Mouse (Mus musculus): Measurements from ENCODE around the gene Lrch3.
"Not testable (repeated sequence)": the region's sequence is repeated elsewhere in the genome, so short reads cannot be mapped to it uniquely, and the experiment has no call there.

The Lrch3 gene

DNA sequence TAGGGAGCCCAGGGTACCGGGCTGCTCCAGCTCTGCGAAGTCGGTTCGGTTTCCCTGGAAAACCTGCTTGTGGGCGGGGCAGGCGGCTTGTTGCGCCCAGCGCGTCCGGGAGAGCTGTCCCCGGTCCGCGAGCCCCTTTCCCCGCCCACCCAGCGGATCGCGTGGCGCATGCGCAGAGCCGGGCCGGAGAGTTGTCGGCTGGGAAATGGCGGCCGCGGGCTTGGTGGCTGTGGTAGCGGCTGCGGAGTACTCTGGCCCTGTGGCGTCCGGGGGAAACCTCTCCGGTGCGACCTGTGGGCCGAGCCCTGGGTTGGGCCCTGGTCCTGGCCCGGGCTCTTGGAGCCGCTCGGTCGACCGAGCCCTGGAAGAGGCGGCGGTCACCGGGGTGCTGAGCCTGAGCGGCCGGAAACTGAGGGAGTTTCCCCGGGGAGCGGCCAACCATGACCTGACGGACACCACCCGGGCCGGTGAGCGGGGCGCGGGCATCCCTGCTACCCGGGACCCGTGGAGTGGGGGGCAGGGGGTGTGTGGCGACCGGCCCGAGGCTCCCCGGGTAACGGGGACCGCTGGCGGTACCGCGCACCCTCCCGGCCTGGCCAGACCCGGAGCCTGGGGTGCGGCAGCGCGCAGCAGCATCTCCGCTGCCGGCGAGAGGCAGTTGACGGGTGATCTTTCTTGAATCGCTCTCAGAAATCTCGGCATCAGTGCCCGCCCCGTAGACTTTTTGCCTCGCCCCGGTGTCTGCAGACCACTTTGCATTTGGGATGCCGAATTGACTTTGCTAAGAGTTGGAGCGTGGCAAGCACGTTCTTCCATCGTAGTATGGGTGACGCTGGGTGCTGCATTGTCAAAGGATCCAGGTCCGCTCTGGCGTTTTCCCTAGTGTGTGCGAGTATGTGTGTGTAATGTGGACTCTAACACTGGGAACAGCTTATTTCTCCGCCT is at the start of gene Lrch3:
Gene Lrch3 (plus strand): TSS at position 164 of the 945 bp plus-strand sequence.
- peak; percentile 91 for DNase-seq (ENCODE audit: low spot score)

DNA sequence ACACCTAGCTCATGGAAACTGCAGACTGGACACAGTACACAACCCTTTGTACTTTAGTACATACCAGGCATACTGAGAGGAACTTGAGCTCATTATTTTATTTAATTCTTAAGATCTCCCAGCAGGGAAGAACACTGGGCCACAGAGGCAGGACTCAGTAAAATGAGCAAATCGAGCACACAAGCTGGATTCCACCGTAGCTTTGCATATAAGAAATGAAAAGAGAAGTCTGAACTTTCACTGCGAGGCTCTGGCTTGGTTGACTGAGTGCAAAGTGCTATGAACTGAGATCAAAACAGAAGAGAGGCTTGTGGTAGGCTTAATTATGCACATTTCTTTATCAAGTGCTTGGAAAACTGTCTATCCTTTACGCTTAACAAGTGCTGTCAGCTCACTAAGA is 48.5 kb upstream of the Lrch3 start:
- no peak for DNase-seq (ENCODE audit: low spot score)

GRCm38 (mm10) chr16:32866713-32867112 is 47.2 kb upstream of the Lrch3 start:
- no peak for DNase-seq (ENCODE audit: low spot score)

- DNase-seq (ENCODE audit: low spot score), result peak; percentile 91
These were observed 45.9 kb upstream of the Lrch3 start for GRCm38 (mm10) chr16:32867919-32868552.

- no peak for DNase-seq (ENCODE audit: low spot score)
These were observed 43.7 kb upstream of the Lrch3 start for GRCm38 (mm10) chr16:32870231-32870630.

DNA sequence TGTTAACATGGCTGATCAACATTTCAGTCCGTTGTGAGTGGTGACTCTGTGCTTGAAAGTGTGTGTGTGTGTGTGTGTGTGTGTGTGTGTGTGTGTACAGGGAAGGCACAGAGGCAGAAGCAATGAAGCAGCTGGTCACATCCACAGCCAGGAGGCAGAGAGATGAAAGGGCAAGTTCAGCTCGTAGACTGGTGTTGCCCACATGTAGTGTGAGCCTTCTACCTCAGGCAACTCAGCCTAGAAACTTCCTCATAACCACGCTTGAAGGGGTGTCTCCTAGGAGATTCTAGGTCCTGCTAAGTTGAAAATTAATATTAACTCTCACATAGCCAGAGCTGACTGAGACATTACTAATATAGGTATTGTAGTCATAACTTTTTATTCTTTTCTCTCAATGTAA is 40.5 kb upstream of the Lrch3 start:
- no peak for DNase-seq (ENCODE audit: low spot score)

- DNase-seq (ENCODE audit: low spot score), result not testable (repeated sequence)
These were observed 38.6 kb upstream of the Lrch3 start for GRCm38 (mm10) chr16:32875281-32875680.

DNA sequence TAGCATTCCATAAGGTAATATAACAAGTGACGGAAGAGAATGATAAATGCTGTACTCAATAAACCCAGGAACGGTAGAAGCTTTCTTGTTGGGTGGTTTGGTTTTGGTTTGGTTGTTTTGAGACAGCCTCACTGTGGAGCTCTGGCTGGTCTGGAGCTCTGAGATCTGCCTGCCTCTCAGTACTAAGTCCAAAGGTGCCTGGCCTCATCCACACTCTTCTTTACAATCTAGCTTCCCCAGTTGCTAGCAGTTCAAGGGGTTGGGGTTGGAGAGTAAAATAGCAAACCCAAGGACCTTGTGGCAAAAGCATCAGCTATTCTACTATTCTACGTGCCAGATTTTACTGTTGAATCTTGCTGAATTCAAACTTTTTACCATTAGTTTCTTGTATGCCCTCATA is 38.1 kb upstream of the Lrch3 start:
- DNase-seq (ENCODE audit: low spot score), result no peak

DNA sequence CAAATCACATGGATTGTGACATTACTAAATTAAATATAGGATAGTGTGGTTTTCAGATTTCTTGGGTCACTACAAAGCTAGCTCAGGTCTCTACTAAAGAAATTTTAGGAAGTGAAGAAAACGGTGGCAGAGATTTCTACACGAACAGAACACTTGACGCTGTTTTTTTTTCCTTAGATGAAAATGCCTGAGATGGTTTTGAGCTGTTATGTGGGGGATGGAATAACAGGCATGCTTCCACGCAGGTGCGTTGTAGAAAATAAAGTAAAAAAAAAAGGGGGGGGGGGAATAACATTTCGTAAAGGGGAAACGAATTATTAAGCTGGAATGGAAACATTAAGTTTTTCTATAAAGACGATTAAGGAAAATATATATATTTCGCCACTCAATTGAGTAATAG is 37.1 kb upstream of the Lrch3 start:
- DNase-seq (ENCODE audit: low spot score), result no peak

DNA sequence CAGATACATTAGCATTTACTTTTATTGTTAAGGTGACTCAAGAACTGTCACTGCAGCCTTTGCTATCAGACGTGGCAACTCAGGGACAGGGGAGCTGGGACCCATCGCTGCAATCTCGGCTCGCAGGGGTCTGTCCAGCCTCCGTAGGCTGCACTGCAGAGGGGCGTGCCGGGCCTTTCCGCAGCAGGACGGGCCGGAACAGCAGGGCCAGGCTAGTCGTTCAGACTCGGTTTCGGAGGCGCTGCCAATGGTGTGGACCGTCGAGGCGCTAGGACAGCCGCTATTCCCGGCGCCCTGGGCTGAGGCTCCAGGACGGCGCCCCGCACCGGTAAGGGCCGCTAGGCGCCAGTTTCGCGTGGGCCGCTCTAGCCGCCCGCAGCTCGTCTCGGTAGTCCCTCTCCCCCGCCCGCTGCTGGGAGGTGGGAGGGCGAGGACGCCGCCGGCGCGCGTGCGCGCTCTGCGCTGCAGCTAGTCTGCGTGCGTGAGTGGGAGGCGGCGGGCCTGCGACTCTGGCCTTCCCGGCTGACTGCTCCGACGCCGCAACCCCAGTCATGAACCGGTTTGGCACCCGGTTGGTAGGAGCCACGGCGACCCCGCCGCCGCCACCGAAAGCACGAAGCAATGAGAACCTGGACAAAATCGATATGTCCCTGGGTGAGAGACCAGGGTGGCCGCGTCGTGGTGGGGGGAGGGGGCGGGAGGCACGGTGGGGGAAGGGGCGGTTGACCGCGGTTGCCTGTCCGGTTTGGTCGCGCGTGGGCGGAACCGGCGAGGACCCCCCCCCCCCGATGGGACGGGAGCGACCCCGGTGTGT is 36.4 kb upstream of the Lrch3 start, which contains the start of the genes Fyttd1 and Rubcn:
Gene Fyttd1 (plus strand): TSS at position 158 of the 814 bp plus-strand sequence.
Gene Rubcn (minus strand): TSS at position 424 of the 814 bp plus-strand sequence.
- peak; percentile 94 for DNase-seq (ENCODE audit: low spot score)

GRCm38 (mm10) chr16:32878157-32878598 is 35.7 kb upstream of the Lrch3 start:
- DNase-seq (ENCODE audit: low spot score), result no peak

GRCm38 (mm10) chr16:32878972-32879926 is 34.7 kb upstream of the Lrch3 start:
- DNase-seq (ENCODE audit: low spot score), result no peak

- DNase-seq (ENCODE audit: low spot score), result no peak
These were observed 32.4 kb upstream of the Lrch3 start for GRCm38 (mm10) chr16:32881538-32881937.

DNA sequence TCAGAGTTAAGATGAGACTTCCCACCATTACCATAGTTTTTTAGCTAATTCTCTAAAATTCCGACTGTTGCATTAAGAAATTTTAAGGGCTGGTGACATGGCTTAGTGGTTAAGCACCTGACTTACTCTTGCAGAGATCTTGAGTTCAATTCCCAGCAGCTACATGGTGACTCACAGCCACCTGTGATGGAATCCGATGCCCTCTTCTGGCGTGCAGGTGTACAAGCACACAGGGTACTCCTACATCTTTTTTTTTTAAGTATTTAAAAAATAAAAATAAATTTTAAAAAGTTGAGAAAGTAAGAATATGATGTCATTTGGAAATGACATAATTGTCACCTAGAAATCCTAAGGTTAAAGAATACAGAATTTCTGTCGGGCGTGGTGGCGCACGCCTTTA is 25.9 kb upstream of the Lrch3 start:
- DNase-seq (ENCODE audit: low spot score), result no peak

- no peak for DNase-seq (ENCODE audit: low spot score)
These were observed 24.0 kb upstream of the Lrch3 start for GRCm38 (mm10) chr16:32889881-32890280.

- no peak for DNase-seq (ENCODE audit: low spot score)
These were observed 17.8 kb upstream of the Lrch3 start for GRCm38 (mm10) chr16:32896126-32896525.

GRCm38 (mm10) chr16:32901360-32902050 is 12.4 kb upstream of the Lrch3 start:
- DNase-seq (ENCODE audit: low spot score), result no peak

DNA sequence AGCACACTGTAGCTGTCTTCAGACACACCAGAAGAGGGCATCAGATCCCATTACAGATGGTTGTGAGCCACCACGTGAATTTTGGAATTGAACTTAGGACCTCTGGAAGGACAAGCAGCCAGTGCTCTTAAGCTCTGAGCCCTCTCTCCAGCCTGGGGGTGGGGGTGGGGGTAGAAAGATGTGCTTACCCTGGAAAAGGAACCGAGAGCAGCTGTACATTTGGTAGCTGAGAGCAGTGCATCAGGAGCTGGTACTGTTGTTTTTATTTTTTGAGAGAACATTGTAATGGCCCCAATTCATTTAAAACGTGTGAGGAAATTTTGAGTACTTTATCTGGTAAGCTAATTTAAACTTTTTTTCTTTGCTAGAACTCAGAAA is 11.9 kb upstream of the Lrch3 start:
- no peak for DNase-seq (ENCODE audit: low spot score)

- DNase-seq (ENCODE audit: low spot score), result no peak
These were observed 7.7 kb upstream of the Lrch3 start for GRCm38 (mm10) chr16:32906186-32906585.

DNA sequence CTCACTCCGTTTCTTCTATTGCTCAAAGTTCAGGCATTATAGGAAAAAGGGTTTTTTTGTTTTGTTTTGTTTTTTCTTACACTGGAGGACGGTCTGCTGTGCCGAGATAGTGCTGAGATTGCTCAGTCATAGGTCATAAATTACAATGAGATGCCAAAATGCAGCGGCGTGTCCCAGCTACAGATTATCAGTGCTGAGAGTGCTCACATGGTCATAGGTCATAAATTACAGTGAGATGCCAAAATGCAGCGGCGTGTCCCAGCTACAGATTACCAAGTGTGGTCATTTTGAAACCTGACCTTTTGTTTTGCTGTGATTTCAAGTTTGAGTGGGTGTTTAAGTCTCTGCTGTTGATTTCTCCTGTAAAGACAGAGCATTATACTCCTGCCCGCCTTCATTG is 7.2 kb upstream of the Lrch3 start:
- DNase-seq (ENCODE audit: low spot score), result no peak
